Mouse (Mus musculus) neutrophil, adult 59 days (primary cell): ENCODE measurements around the gene Kif13a. TPM values are rescaled to one million over a fixed set of nuclear protein-coding genes. Genes with fewer than 3 reads are reported as not detected.

ENCODE experiments used
- total RNA-seq, 2 experiments: library from RNA; stranded (reverse); gene quantifications; 1 replicate in 1 of 2; 2 replicates in 1 of 2; pipeline ENCODE4 v1.2.4; 2023

Gene Kif13a
- 10 to 100 TPM; 30.7 to 32.0 TPM for total RNA-seq

GRCm38 (mm10) chr13:46929719-46930658, at the start of gene Kif13a:
TSS of gene Kif13a (minus strand) at chr13:46929867.

DNA sequence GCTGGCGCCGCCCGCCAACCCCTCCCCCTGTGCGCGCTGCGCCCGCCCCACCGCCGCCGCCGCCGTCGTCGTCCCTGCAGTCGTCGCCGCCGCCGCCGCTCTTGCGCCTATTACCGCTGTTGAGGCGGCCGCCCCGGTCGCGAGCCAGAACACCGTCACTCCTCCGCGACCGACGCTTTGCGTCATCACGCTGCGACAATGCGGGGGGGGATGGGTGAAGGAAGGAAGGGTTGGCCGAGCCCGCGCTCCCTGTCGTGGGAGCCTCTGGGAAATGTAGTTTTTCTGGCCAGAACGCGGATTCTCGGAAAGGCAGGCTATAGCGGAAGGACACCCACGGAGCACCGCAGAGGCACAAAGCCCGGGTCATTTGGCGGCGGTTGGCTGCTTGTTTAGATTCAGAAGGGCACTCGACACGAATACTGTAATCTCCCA, 201.8 kb downstream of the Kif13a start, which contains the start of gene Nup153:
Gene Nup153 (minus strand): TSS at position 104 of the 432 bp plus-strand sequence.

Other genes starting within 250 kb of the Kif13a start
- gene Nup153, start 201.9 kb downstream of the Kif13a start, total RNA-seq, result 100 to 1,000 TPM; 107 to 112 TPM
- gene Nhlrc1, start 85.0 kb upstream of the Kif13a start, total RNA-seq, result under 1 TPM; 0.24 to 0.68 TPM
- gene Kdm1b, start 113.6 kb upstream of the Kif13a start, total RNA-seq, result 1 to 10 TPM; 5.8 to 6.2 TPM
- 1 to 10 TPM; 2.1 to 2.7 TPM for gene Tpmt, start 114.9 kb upstream of the Kif13a start, total RNA-seq
- gene Dek, start 176.3 kb upstream of the Kif13a start, total RNA-seq, result 100 to 1,000 TPM; 159 to 189 TPM
- 10 to 100 TPM; 21.4 to 24.8 TPM for gene Rnf144b, start 192.8 kb upstream of the Kif13a start, total RNA-seq